In the genomic region with DNA sequence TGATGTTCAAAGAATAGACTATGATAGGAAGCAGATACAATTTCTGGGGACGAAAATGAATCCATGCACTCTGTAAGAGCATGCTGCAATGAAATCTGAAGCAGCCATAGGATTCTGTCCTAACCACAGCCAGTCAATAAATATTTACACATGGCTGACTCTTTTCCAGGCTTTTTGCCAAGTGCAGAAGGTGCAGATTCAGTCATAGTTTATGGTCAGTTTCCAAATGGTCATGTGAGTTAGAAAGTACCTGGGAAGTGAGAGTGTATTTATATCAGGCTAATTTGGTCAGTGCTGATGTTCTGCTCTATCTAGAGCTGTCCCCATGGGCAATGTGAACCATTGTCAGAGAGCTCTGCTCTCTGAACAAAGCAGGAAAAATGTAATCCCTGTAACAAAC, we compare ENCODE assay signal across 11 mouse cellular contexts.
DNase-seq lines count a peak whose midpoint lies in the region.
"Had no signal": no experiment of that assay in that cellular context is flagged by ENCODE, and none has a peak within 500 bp of the region (broad histone marks: within the 10 kb centered on the region; RNA-seq: fewer than 3 reads in every experiment).

No protein-coding gene starts in this region.

- DNase-seq in left cerebral cortex, postnatal 4 days, result peak; percentile 13
- no peak for DNase-seq in left cerebral cortex, adult 18-20 months (ENCODE audit: low spot score in 2 of 2)
- DNase-seq in brain, adult 2 months (ENCODE audit: low read depth, low spot score), result peak; percentile 86
- peak; percentile 80 for DNase-seq in cerebellum, adult 9-10 months
- DNase-seq in kidney, postnatal 36 days, result peak; percentile 17 to 65
- DNase-seq in thymus, postnatal 36 days, result no peak
- DNase-seq in layer of hippocampus, adult 11-12 months (ENCODE audit: low spot score), result no peak
- DNase-seq in embryo, embryonic 11 days, result no peak
- DNase-seq: heart, postnatal 14 days; right cerebral cortex, postnatal 14 days; thymus, adult 18-20 months had no signal

- intact Hi-C loops in left cerebral cortex, postnatal 4 days (cut with DNase I), result no loop called here

Comparison
In these comparisons a context has a peak if more than half of its experiments do, and no peak if none do; other contexts are left out.
1. DNase-seq: peak in left cerebral cortex, postnatal 4 days (single experiment), brain, adult 2 months (single experiment), cerebellum, adult 9-10 months (single experiment) and kidney, postnatal 36 days (2 of 2); none in left cerebral cortex, adult 18-20 months (0 of 2), thymus, postnatal 36 days (0 of 2), layer of hippocampus, adult 11-12 months (single experiment) and embryo, embryonic 11 days (single experiment).